In the genomic region with DNA sequence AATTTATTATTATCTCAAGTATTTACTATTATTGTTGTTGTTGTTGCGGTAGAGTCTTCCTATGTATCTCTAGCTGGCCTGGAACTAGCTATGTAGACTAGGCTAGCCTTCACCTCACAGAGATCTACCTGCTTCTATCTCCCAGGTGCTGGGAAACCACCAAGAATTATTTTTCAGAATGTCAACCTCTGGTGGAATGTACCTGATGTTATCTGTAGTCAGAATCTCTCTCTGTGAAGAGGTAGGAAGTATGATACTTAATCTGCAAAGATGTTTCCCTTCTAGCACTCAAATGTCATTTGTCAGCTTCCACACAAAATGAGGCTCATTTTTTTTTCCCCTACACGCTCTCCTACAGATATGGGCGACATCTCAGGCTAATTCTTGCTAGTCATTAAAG, we compare ENCODE assay signal across 27 mouse cellular contexts.
"Had no signal": no experiment of that assay in that cellular context is flagged by ENCODE, and none has a peak within 500 bp of the region (broad histone marks: within the 10 kb centered on the region; RNA-seq: fewer than 3 reads in every experiment).

No protein-coding gene starts in this region.

- H3K27ac ChIP-seq: heart, adult 2 months; heart, embryonic 13.5 days; heart, embryonic 15.5 days; hindbrain, embryonic 14.5 days; intestine, embryonic 15.5 days; layer of hippocampus, adult 2 months; left cerebral cortex, adult 2 months; limb, embryonic 10.5 days; limb, embryonic 12.5 days; liver, embryonic 13.5 days; liver, embryonic 15.5 days had no signal

- H3K9ac ChIP-seq: heart, embryonic 13.5 days; heart, embryonic 15.5 days; hindbrain, embryonic 14.5 days; intestine, embryonic 15.5 days; limb, embryonic 12.5 days; liver, embryonic 13.5 days; liver, embryonic 15.5 days; liver, postnatal 0 days had no signal

- H3K4me1 ChIP-seq: heart, embryonic 15.5 days; intestine, embryonic 15.5 days; limb, embryonic 10.5 days; limb, embryonic 12.5 days; liver, embryonic 13.5 days; liver, embryonic 15.5 days had no signal

- H3K9me3 ChIP-seq: heart, embryonic 13.5 days; heart, embryonic 15.5 days; intestine, embryonic 15.5 days; limb, embryonic 10.5 days; limb, embryonic 12.5 days; liver, embryonic 13.5 days; liver, embryonic 15.5 days had no signal

- ATAC-seq: hindbrain, embryonic 16.5 days; intestine, embryonic 15.5 days; intestine, postnatal 0 days; liver, postnatal 0 days had no signal

- H3K36me3 ChIP-seq: heart, embryonic 13.5 days; heart, embryonic 15.5 days; intestine, embryonic 15.5 days; limb, embryonic 10.5 days; limb, embryonic 12.5 days; liver, embryonic 13.5 days; liver, embryonic 15.5 days had no signal

- DNase-seq: gastrocnemius, postnatal 14 days; gastrocnemius, postnatal 36 days; heart, adult 11 months; heart, adult 2 months; heart, postnatal 14 days; heart, postnatal 36 days; kidney, adult 18-20 months; kidney, adult 8-10 months; kidney, postnatal 10 days; kidney, postnatal 25 days; kidney, postnatal 4 days; liver; liver, embryonic 13.5 days; liver, postnatal 0 days had no signal

- H3K4me3 ChIP-seq: heart, adult 2 months; heart, embryonic 13.5 days; heart, embryonic 15.5 days; intestine, embryonic 15.5 days; layer of hippocampus, adult 2 months; left cerebral cortex, adult 2 months; limb, embryonic 10.5 days; limb, embryonic 12.5 days; liver, embryonic 13.5 days; liver, embryonic 15.5 days had no signal

- H3K4me2 ChIP-seq: heart, embryonic 11.5 days; heart, embryonic 13.5 days; heart, embryonic 15.5 days; hindbrain, embryonic 14.5 days; intestine, embryonic 15.5 days; limb, embryonic 12.5 days; liver, embryonic 11.5 days; liver, embryonic 13.5 days; liver, embryonic 15.5 days had no signal

- H3K27me3 ChIP-seq: heart, embryonic 13.5 days; heart, embryonic 15.5 days; intestine, embryonic 15.5 days; limb, embryonic 12.5 days; liver, embryonic 13.5 days; liver, embryonic 15.5 days had no signal
